Mouse (Mus musculus): Measurements from ENCODE around the gene Slc37a2. TPM values are rescaled to one million over a fixed set of nuclear protein-coding genes. Genes with fewer than 3 reads are reported as not detected.
A peak's percentile ranks its signal among the peaks of the same experiment; 100 is the strongest.

Gene Slc37a2
- polyA plus RNA-seq, 1 experiment from 2014 or later = 1.6 TPM

DNA sequence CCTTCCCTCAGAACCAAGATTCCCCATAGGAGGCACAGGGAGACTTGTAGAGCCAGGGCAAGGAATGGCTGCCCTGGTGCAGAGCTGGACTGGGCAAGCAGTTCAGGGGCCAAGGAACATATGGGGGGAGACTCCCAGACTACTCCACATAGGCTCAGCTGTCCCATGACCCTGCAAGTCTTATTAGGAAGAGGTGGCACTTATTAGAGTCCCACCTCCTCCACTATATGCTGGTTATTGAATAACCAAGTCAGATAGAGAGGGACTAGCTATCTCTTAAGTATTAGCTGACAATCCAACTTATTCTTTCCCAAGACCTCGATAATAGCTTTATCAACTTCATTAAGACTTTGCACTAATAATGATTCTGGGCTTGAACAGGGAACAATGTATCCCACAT, 9.7 kb downstream of the Slc37a2 start:
- ATAC-seq (ENCODE audit: insufficient read depth) = no peak
- no peaks in the 10 kb centered on the region for H3K36me3 ChIP-seq (replicated peaks)
- H3K4me3 ChIP-seq (replicated peaks) = no peak overlapping the region
- no peak overlapping the region for H3K27ac ChIP-seq (replicated peaks)
- H3K4me2 ChIP-seq = no peak overlapping the region
- 61% methylated on average over 1 of the region's 1 CpGs for WGBS (ENCODE audit: insufficient replicate concordance)
- H3K4me1 ChIP-seq (replicated peaks) = no peaks in the 10 kb centered on the region
- H3K27me3 ChIP-seq = no peaks in the 10 kb centered on the region
- H3K9ac ChIP-seq = no peak overlapping the region
- no peaks in the 10 kb centered on the region for H3K9me3 ChIP-seq (replicated peaks)

GRCm38 (mm10) chr9:37245404-37245803, 10.1 kb downstream of the Slc37a2 start:
- WGBS (ENCODE audit: insufficient replicate concordance) = 61% methylated on average over 2 of the region's 2 CpGs
- Histone ChIP-seq H3K9me3 (replicated peaks) (no peaks in the 10 kb centered on the region), H3K4me2 (no peak overlapping the region), H3K4me1 (replicated peaks) (no peaks in the 10 kb centered on the region), H3K4me3 (replicated peaks) (no peak overlapping the region), H3K9ac (no peak overlapping the region), H3K27me3 (no peaks in the 10 kb centered on the region), H3K36me3 (replicated peaks) (no peaks in the 10 kb centered on the region), H3K27ac (replicated peaks) (no peak overlapping the region)
- ATAC-seq (ENCODE audit: insufficient read depth) = no peak

DNA sequence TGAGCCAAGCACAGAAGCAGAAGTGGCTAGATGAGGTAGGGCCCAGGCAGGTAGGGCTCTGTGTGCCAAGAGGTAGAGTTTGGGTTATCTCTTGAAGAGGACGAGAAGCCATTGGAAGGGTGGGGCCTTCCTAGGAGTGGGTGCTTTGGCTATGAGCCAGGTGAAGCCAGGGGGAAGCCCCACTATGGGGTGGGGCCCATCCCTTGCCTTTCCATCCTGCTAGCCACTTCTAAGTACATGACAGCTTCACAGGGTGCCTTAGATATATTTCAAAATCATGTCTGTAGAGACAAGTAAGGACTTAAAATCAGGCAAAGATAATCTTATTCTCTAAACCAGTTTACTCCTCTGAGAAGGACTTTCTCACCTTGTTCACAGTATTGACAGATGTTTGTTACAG, 10.9 kb downstream of the Slc37a2 start:
- Histone ChIP-seq H3K4me3 (replicated peaks) (no peak overlapping the region), H3K27ac (replicated peaks) (no peak overlapping the region), H3K4me1 (replicated peaks) (no peaks in the 10 kb centered on the region), H3K9me3 (replicated peaks) (no peaks in the 10 kb centered on the region), H3K4me2 (no peak overlapping the region), H3K27me3 (no peaks in the 10 kb centered on the region), H3K36me3 (replicated peaks) (no peaks in the 10 kb centered on the region), H3K9ac (no peak overlapping the region)
- WGBS (ENCODE audit: insufficient replicate concordance) = 68% methylated on average over 1 of the region's 1 CpGs
- ATAC-seq (ENCODE audit: insufficient read depth) = no peak

GRCm38 (mm10) chr9:37242764-37243163, 12.8 kb downstream of the Slc37a2 start:
- Histone ChIP-seq H3K9ac (no peak overlapping the region), H3K4me3 (replicated peaks) (no peak overlapping the region), H3K4me2 (no peak overlapping the region), H3K4me1 (replicated peaks) (no peaks in the 10 kb centered on the region), H3K9me3 (replicated peaks) (no peaks in the 10 kb centered on the region), H3K36me3 (replicated peaks) (no peaks in the 10 kb centered on the region), H3K27me3 (no peaks in the 10 kb centered on the region), H3K27ac (replicated peaks) (no peak overlapping the region)
- ATAC-seq (ENCODE audit: insufficient read depth) = no peak
- WGBS (ENCODE audit: insufficient replicate concordance) = 50% methylated on average over 3 of the region's 3 CpGs

DNA sequence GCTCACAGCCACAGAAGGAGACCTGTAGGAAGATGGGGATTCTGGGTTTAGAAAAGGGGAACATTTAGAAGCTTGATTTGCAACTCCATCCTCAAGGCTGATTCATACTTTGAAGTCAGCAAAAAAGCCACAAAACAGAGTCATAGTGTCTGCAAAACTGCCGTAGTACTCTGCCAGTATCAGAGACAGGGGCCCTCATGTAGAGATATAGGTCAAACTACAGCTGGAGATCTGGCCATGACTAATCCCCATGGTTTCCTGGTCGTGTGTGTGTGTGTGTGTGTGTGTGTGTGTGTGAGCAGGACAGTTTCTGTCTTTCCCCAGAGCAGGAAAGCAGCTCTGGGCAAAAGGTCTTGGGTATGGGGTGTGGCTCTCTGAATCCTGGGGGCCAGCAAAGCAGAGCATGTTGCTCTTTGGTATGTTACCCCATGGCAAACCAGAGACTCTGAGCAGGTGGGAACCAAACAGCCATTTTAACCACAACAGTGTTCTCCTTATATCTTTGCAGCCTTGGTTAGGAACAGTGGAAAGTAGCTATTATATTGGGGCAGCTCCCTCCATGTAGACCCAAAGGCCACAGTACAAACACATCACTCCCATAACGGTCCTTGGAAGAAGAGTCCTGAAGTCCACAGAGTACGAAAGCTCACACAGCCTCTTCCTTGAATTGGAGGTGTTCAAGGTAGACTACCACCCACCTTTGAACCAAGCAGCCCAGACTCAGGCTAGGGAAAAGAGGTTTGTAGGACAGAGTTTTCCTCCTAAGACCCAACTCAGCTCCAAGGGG, 19.4 kb downstream of the Slc37a2 start:
- H3K9ac ChIP-seq = no peak overlapping the region
- H3K9me3 ChIP-seq (replicated peaks) = no peaks in the 10 kb centered on the region
- H3K36me3 ChIP-seq (replicated peaks) = no peaks in the 10 kb centered on the region
- no peaks in the 10 kb centered on the region for H3K4me1 ChIP-seq (replicated peaks)
- WGBS (ENCODE audit: insufficient replicate concordance) = 40% methylated on average over 4 of the region's 4 CpGs
- H3K27me3 ChIP-seq = no peaks in the 10 kb centered on the region
- ATAC-seq (ENCODE audit: insufficient read depth) = no peak
- no peak overlapping the region for H3K4me3 ChIP-seq (replicated peaks)
- H3K27ac ChIP-seq (replicated peaks) = no peak overlapping the region
- no peak overlapping the region for H3K4me2 ChIP-seq

- Histone ChIP-seq H3K36me3 (replicated peaks) (no peaks in the 10 kb centered on the region), H3K4me3 (replicated peaks) (no peak overlapping the region), H3K27ac (replicated peaks) (no peak overlapping the region), H3K4me2 (no peak overlapping the region), H3K9me3 (replicated peaks) (no peaks in the 10 kb centered on the region), H3K9ac (no peak overlapping the region), H3K4me1 (replicated peaks) (no peaks in the 10 kb centered on the region), H3K27me3 (no peaks in the 10 kb centered on the region)
- 63% methylated on average over 22 of the region's 22 CpGs for whole genome bisulfite sequencing (ENCODE audit: insufficient replicate concordance)
- no peak for ATAC-seq (ENCODE audit: insufficient read depth)
These were observed 23.0 kb downstream of the Slc37a2 start for GRCm38 (mm10) chr9:37232201-37233195.

GRCm38 (mm10) chr9:37230486-37231195, 24.9 kb downstream of the Slc37a2 start:
- WGBS (ENCODE audit: insufficient replicate concordance) = 71% methylated on average over 9 of the region's 9 CpGs
- H3K27ac ChIP-seq (replicated peaks) = no peak overlapping the region
- H3K36me3 ChIP-seq (replicated peaks) = no peaks in the 10 kb centered on the region
- no peak overlapping the region for H3K4me3 ChIP-seq (replicated peaks)
- no peak overlapping the region for H3K4me2 ChIP-seq
- H3K9ac ChIP-seq = no peak overlapping the region
- no peaks in the 10 kb centered on the region for H3K9me3 ChIP-seq (replicated peaks)
- H3K4me1 ChIP-seq (replicated peaks) = no peaks in the 10 kb centered on the region
- ATAC-seq (ENCODE audit: insufficient read depth) = no peak
- H3K27me3 ChIP-seq = no peaks in the 10 kb centered on the region

GRCm38 (mm10) chr9:37229880-37230325, 25.6 kb downstream of the Slc37a2 start:
- no peaks in the 10 kb centered on the region for H3K27me3 ChIP-seq
- H3K4me3 ChIP-seq (replicated peaks) = no peak overlapping the region
- no peak overlapping the region for H3K27ac ChIP-seq (replicated peaks)
- 4% methylated on average over 1 of the region's 1 CpGs for WGBS (ENCODE audit: insufficient replicate concordance)
- H3K4me2 ChIP-seq = no peak overlapping the region
- no peaks in the 10 kb centered on the region for H3K36me3 ChIP-seq (replicated peaks)
- no peak overlapping the region for H3K9ac ChIP-seq
- ATAC-seq (ENCODE audit: insufficient read depth) = peak; percentile 40; the same call in 1 of the 2 replicates
- H3K9me3 ChIP-seq (replicated peaks) = no peaks in the 10 kb centered on the region
- H3K4me1 ChIP-seq (replicated peaks) = no peaks in the 10 kb centered on the region

- Histone ChIP-seq H3K4me2 (no peak overlapping the region), H3K9ac (no peak overlapping the region), H3K4me3 (replicated peaks) (no peak overlapping the region), H3K9me3 (replicated peaks) (no peaks in the 10 kb centered on the region), H3K27me3 (no peaks in the 10 kb centered on the region), H3K36me3 (replicated peaks) (no peaks in the 10 kb centered on the region), H3K27ac (replicated peaks) (no peak overlapping the region), H3K4me1 (replicated peaks) (no peaks in the 10 kb centered on the region)
- WGBS (ENCODE audit: insufficient replicate concordance) = 51% methylated on average over 1 of the region's 1 CpGs
- ATAC-seq (ENCODE audit: insufficient read depth) = no peak
These were observed 30.0 kb downstream of the Slc37a2 start for GRCm38 (mm10) chr9:37225581-37225980.

GRCm38 (mm10) chr9:37220755-37221154, 34.8 kb downstream of the Slc37a2 start:
- H3K36me3 ChIP-seq (replicated peaks) = no peaks in the 10 kb centered on the region
- ATAC-seq (ENCODE audit: insufficient read depth) = no peak
- H3K4me1 ChIP-seq (replicated peaks) = no peaks in the 10 kb centered on the region
- H3K4me3 ChIP-seq (replicated peaks) = no peak overlapping the region
- 71% methylated on average over 8 of the region's 8 CpGs for WGBS (ENCODE audit: insufficient replicate concordance)
- H3K9ac ChIP-seq = no peak overlapping the region
- H3K4me2 ChIP-seq = no peak overlapping the region
- H3K27me3 ChIP-seq = no peaks in the 10 kb centered on the region
- H3K9me3 ChIP-seq (replicated peaks) = no peaks in the 10 kb centered on the region
- no peak overlapping the region for H3K27ac ChIP-seq (replicated peaks)

Data from liver, embryonic 15.5 days (tissue).